Mouse (Mus musculus) heart, postnatal 0 days (tissue): ENCODE data around the gene Dnase1l3. TPM values are rescaled to one million over a fixed set of nuclear protein-coding genes. Genes with fewer than 3 reads are reported as not detected.

Experiments used
- ATAC-seq: fragments of 200-750 bp; cut with Nextera tagmentation; 2 replicates; pipeline ENCODE4 v1.8.0; 2017; ENCODE audit warnings: low read depth, moderate number of reproducible peaks, moderate library complexity; ENCODE audit not compliant: insufficient read depth
- DNase-seq: peaks from one replicate; pipeline ENCODE4 v3.0.0-alpha.2; 2016; ENCODE audit warnings: low spot score
- H3K27ac ChIP-seq: fragments of 300-500 bp; sonication (generic); 2 replicates; pipeline ENCODE4 v1.5.1; 2014; ENCODE audit warnings: low read depth, mild to moderate bottlenecking
- H3K27me3 ChIP-seq: fragments of 300-500 bp; sonication (generic); 2 replicates; pipeline ENCODE4 v1.6.1; 2014; ENCODE audit warnings: low read length, mixed read lengths; ENCODE audit not compliant: control insufficient read depth, insufficient read depth
- H3K36me3 ChIP-seq: fragments of 300-500 bp; sonication (generic); replicated peaks from 2 replicates; pipeline ENCODE4 v1.6.1; 2014; ENCODE audit warnings: low read length, mixed read lengths; ENCODE audit not compliant: control insufficient read depth, insufficient read depth
- H3K4me1 ChIP-seq: fragments of 300-500 bp; sonication (generic); 2 replicates; pipeline ENCODE4 v1.6.1; 2014; ENCODE audit warnings: antibody characterized with exemption; ENCODE audit not compliant: control insufficient read depth, insufficient read depth
- H3K4me2 ChIP-seq: fragments of 300-500 bp; sonication (generic); 2 replicates; pipeline ENCODE4 v1.6.1; 2014; ENCODE audit warnings: low read depth, mild to moderate bottlenecking, low read length, moderate library complexity
- H3K4me3 ChIP-seq: fragments of 300-500 bp; sonication (generic); 2 replicates; pipeline ENCODE4 v1.5.1; 2014; ENCODE audit warnings: low read depth, low read length
- H3K9ac ChIP-seq: fragments of 300-500 bp; sonication (generic); replicated peaks from 2 replicates; pipeline ENCODE4 v1.6.1; 2014; ENCODE audit warnings: low read depth, low read length, mixed read lengths
- H3K9me3 ChIP-seq: fragments of 300-500 bp; sonication (generic); replicated peaks from 2 replicates; pipeline ENCODE4 v1.6.1; 2016; ENCODE audit warnings: low read length; ENCODE audit not compliant: control insufficient read depth
- CTCF ChIP-seq: IDR thresholded peaks from 2 replicates; pipeline ENCODE4 v1.5.1; 2016; ENCODE audit warnings: antibody characterized with exemption, control low read depth, low read depth
- EP300 ChIP-seq: IDR thresholded peaks from 2 replicates; pipeline ENCODE4 v1.6.1; 2016; ENCODE audit warnings: antibody characterized with exemption, low read depth
- WGBS: fragments of 180-500 bp; shearing (Covaris S2); extraction: QIAGEN DNeasy Blood & Tissue Kit; methylation state at CpG from one replicate; pipeline ENCODE4 v1.1.7; 2014; 5-methylcytosine and 5-hydroxymethylcytosine counted together
- polyA plus RNA-seq: library from polyadenylated mRNA; unstranded; fragments of >200 nt; fragmentation: Nextera tagmentation; extraction: Ambion mirVana; gene quantifications from 2 replicates; pipeline ENCODE4 v1.2.1, GENCODE M21; 2015
- total RNA-seq: library from RNA; depleted of rRNA; stranded (reverse); fragments of >200 nt; gene quantifications from 2 replicates; pipeline ENCODE4 v1.2.3, GENCODE M21; 2014; ENCODE audit warnings: low replicate concordance

Gene Dnase1l3
- total and polyA plus RNA-seq, 2 experiments from 2014 or later, result 0.03 TPM; not detected in 1

- Histone ChIP-seq H3K4me1 (0 out of 2 replicates have a peak, but pooled peaks cover 7% of the 10 kb centered on the region), H3K27me3 (no peaks in the 10 kb centered on the region), H3K4me2 (no peak overlapping the region), H3K4me3 (no peak overlapping the region), H3K36me3 (no peaks in the 10 kb centered on the region), H3K27ac (no peak overlapping the region), H3K9ac (no peak overlapping the region), H3K9me3 (no peaks in the 10 kb centered on the region)
- ATAC-seq, result peak; percentile 67
- TF ChIP-seq EP300 (no peak), CTCF (no peak)
- WGBS, result 60% methylated on average over 13 of the region's 13 CpGs
- DNase-seq, result peak; percentile 45
These were observed 37.9 kb upstream of the Dnase1l3 start for GRCm38 (mm10) chr14:8032087-8032944.

GRCm38 (mm10) chr14:8030535-8030934, 36.2 kb upstream of the Dnase1l3 start:
- 45% methylated on average over 4 of the region's 4 CpGs for whole genome bisulfite sequencing

GRCm38 (mm10) chr14:8029752-8030151, 35.4 kb upstream of the Dnase1l3 start:
- no peak for ATAC-seq
- Histone ChIP-seq H3K9me3 (no peaks in the 10 kb centered on the region), H3K9ac (no peak overlapping the region), H3K4me1 (peaks cover 9% of the 10 kb centered on the region; the same call in 1 of the 2 replicates), H3K4me2 (no peak overlapping the region), H3K36me3 (no peaks in the 10 kb centered on the region), H3K27me3 (no peaks in the 10 kb centered on the region), H3K4me3 (no peak overlapping the region), H3K27ac (peak overlapping the region; percentile 64)
- no peak for DNase-seq
- 81% methylated on average over 1 of the region's 1 CpGs for WGBS
- TF ChIP-seq CTCF (no peak), EP300 (no peak)

More at GRCm38 (mm10) chr14:8030535-8030934, 36.2 kb upstream of the Dnase1l3 start:
- Histone ChIP-seq H3K9me3 (no peaks in the 10 kb centered on the region), H3K4me2 (no peak overlapping the region), H3K27me3 (no peaks in the 10 kb centered on the region), H3K4me3 (no peak overlapping the region), H3K36me3 (no peaks in the 10 kb centered on the region), H3K9ac (no peak overlapping the region), H3K27ac (peak overlapping the region; percentile 64), H3K4me1 (peaks cover 8% of the 10 kb centered on the region; the same call in 1 of the 2 replicates)
- no peak for TF ChIP-seq EP300
- TF ChIP-seq CTCF, result no peak
- ATAC-seq (peak; percentile 84), DNase-seq (peak; percentile 59)

- no peak for DNase-seq
- ATAC-seq, result no peak
- WGBS, result 70% methylated on average over 5 of the region's 5 CpGs
- H3K27me3 ChIP-seq, result no peaks in the 10 kb centered on the region
- no peak for TF ChIP-seq EP300
- no peak for TF ChIP-seq CTCF
- no peaks in the 10 kb centered on the region for H3K36me3 ChIP-seq
- no peaks in the 10 kb centered on the region for H3K9me3 ChIP-seq
- no peak overlapping the region for H3K9ac ChIP-seq
- no peak overlapping the region for H3K27ac ChIP-seq
- H3K4me2 ChIP-seq, result no peak overlapping the region
- H3K4me3 ChIP-seq, result no peak overlapping the region
- H3K4me1 ChIP-seq, result peaks cover 14% of the 10 kb centered on the region; the same call in 1 of the 2 replicates
These were observed 33.7 kb upstream of the Dnase1l3 start for GRCm38 (mm10) chr14:8028086-8028485.

GRCm38 (mm10) chr14:8026769-8027531, 32.6 kb upstream of the Dnase1l3 start:
- Histone ChIP-seq H3K4me2 (no peak overlapping the region), H3K9ac (no peak overlapping the region), H3K27me3 (no peaks in the 10 kb centered on the region), H3K36me3 (no peaks in the 10 kb centered on the region), H3K27ac (no peak overlapping the region), H3K4me1 (peaks cover 14% of the 10 kb centered on the region; the same call in 1 of the 2 replicates), H3K9me3 (no peaks in the 10 kb centered on the region), H3K4me3 (no peak overlapping the region)
- TF ChIP-seq EP300 (no peak), CTCF (no peak)
- 56% methylated on average over 10 of the region's 10 CpGs for WGBS
- DNase-seq, result peak; percentile 27
- no peak for ATAC-seq
